Mouse (Mus musculus): ENCODE results near the gene Mfsd7a. TPM values are rescaled to one million over a fixed set of nuclear protein-coding genes. Genes with fewer than 3 reads are reported as not detected.
"Not testable (repeated sequence)": the region's sequence is repeated elsewhere in the genome, so short reads cannot be mapped to it uniquely, and the experiment has no call there.

Gene Mfsd7a
- total RNA-seq (2021), result 1 to 10 TPM; 1.2 to 1.6 TPM

GRCm38 (mm10) chr5:108448785-108449668 is at the start of gene Mfsd7a:
TSS of gene Mfsd7a (minus strand) at chr5:108448891.
- peak; percentile 67 for DNase-seq (ENCODE audit: low spot score)
- intact Hi-C loops (cut with DNase I), result no loop called here

GRCm38 (mm10) chr5:108486148-108486547 is 37.5 kb upstream of the Mfsd7a start:
- DNase-seq (ENCODE audit: low spot score); intact Hi-C loops (cut with DNase I): not testable (repeated sequence)

- intact Hi-C loops (cut with DNase I), result no loop called here
- DNase-seq (ENCODE audit: low spot score), result no peak
Observed at GRCm38 (mm10) chr5:108485239-108485638, 36.5 kb upstream of the Mfsd7a start.

- intact Hi-C loops (cut with DNase I), result no loop called here
- DNase-seq (ENCODE audit: low spot score), result no peak
Observed at GRCm38 (mm10) chr5:108483006-108483405, 34.3 kb upstream of the Mfsd7a start.

- intact Hi-C loops (cut with DNase I), result no loop called here
- no peak for DNase-seq (ENCODE audit: low spot score)
Observed at GRCm38 (mm10) chr5:108475977-108476376, 27.3 kb upstream of the Mfsd7a start.

GRCm38 (mm10) chr5:108473737-108474136 is 25.0 kb upstream of the Mfsd7a start:
- intact Hi-C loops (cut with DNase I), result no loop called here
- no peak for DNase-seq (ENCODE audit: low spot score)

GRCm38 (mm10) chr5:108469617-108470016 is 20.9 kb upstream of the Mfsd7a start:
- intact Hi-C loops (cut with DNase I), result loop anchor here (10.0 kb wide), 1 partner anchor 205 kb away; the partner anchor contains the start of gene Dr1
- DNase-seq (ENCODE audit: low spot score), result no peak

GRCm38 (mm10) chr5:108466647-108467046 is 18.0 kb upstream of the Mfsd7a start:
- intact Hi-C loops (cut with DNase I), result loop anchor here (10.0 kb wide), 1 partner anchor 202 kb away; the partner anchor contains the start of gene Dr1
- DNase-seq (ENCODE audit: low spot score), result no peak

GRCm38 (mm10) chr5:108465131-108465891 is 16.6 kb upstream of the Mfsd7a start:
- intact Hi-C loops (cut with DNase I), result loop anchor here (10.0 kb wide), 1 partner anchor 201 kb away; the partner anchor contains the start of gene Dr1
- no peak for DNase-seq (ENCODE audit: low spot score)

- DNase-seq (ENCODE audit: low spot score), result no peak
Observed at GRCm38 (mm10) chr5:108462446-108462845, 13.8 kb upstream of the Mfsd7a start.

GRCm38 (mm10) chr5:108461082-108462065 is 12.7 kb upstream of the Mfsd7a start, which contains the start of gene Pcgf3:
TSS of gene Pcgf3 (plus strand) at chr5:108461232.
- intact Hi-C loops (cut with DNase I), result loop anchor here (10.0 kb wide), 1 partner anchor 197 kb away; the partner anchor contains the start of gene Dr1
- DNase-seq (ENCODE audit: low spot score), result peak; percentile 96

More at GRCm38 (mm10) chr5:108462446-108462845, 13.8 kb upstream of the Mfsd7a start:
- intact Hi-C loops (cut with DNase I), result loop anchor here (10.0 kb wide), 1 partner anchor 198 kb away; the partner anchor contains the start of gene Dr1

GRCm38 (mm10) chr5:108460461-108460860 is 11.8 kb upstream of the Mfsd7a start:
- DNase-seq (ENCODE audit: low spot score), result no peak
- intact Hi-C loops (cut with DNase I), result loop anchor here (10.0 kb wide), 1 partner anchor 196 kb away; the partner anchor contains the start of gene Dr1

- DNase-seq (ENCODE audit: low spot score), result no peak
- intact Hi-C loops (cut with DNase I), result loop anchor here (1.0 kb wide), 1 partner anchor 24 kb away; the partner anchor contains the start of gene Atp5k
Observed at GRCm38 (mm10) chr5:108458706-108459105, 10.0 kb upstream of the Mfsd7a start.

GRCm38 (mm10) chr5:108454094-108454493 is 5.4 kb upstream of the Mfsd7a start:
- intact Hi-C loops (cut with DNase I), result no loop called here
- no peak for DNase-seq (ENCODE audit: low spot score)

GRCm38 (mm10) chr5:108452422-108452821 is 3.7 kb upstream of the Mfsd7a start:
- intact Hi-C loops (cut with DNase I), result no loop called here
- DNase-seq (ENCODE audit: low spot score), result no peak

- intact Hi-C loops (cut with DNase I), result no loop called here
- DNase-seq (ENCODE audit: low spot score), result no peak
Observed at GRCm38 (mm10) chr5:108451611-108452010, 2.9 kb upstream of the Mfsd7a start.

- intact Hi-C loops (cut with DNase I), result no loop called here
- no peak for DNase-seq (ENCODE audit: low spot score)
Observed at GRCm38 (mm10) chr5:108450837-108451540, 2.3 kb upstream of the Mfsd7a start.

- intact Hi-C loops (cut with DNase I), result no loop called here
- DNase-seq (ENCODE audit: low spot score), result no peak
Observed at GRCm38 (mm10) chr5:108447857-108448256, 834 bp downstream of the Mfsd7a start.
